Mouse (Mus musculus) lung, embryonic 15.5 days (tissue): ENCODE results near the gene Spata19. TPM values are rescaled to one million over a fixed set of nuclear protein-coding genes. Genes with fewer than 3 reads are reported as not detected.

Source experiments
- ATAC-seq: fragments of 200-750 bp; cut with Nextera tagmentation; 2 replicates; pipeline ENCODE4 v1.8.0; 2017; ENCODE audit warnings: moderate number of reproducible peaks, borderline replicate concordance; ENCODE audit not compliant: low FRiP score, low TSS enrichment; ENCODE audit errors: extremely low read depth
- H3K27ac ChIP-seq: fragments of 300-500 bp; sonication (generic); 2 replicates; pipeline ENCODE4 v1.5.1; 2015; ENCODE audit warnings: moderate library complexity, mild to moderate bottlenecking, inconsistent platforms
- H3K27me3 ChIP-seq: fragments of 300-500 bp; sonication (generic); 2 replicates; pipeline ENCODE4 v1.6.1; 2015; ENCODE audit warnings: inconsistent platforms
- H3K36me3 ChIP-seq: fragments of 300-500 bp; sonication (generic); 2 replicates; pipeline ENCODE4 v1.6.1; 2015; ENCODE audit warnings: inconsistent platforms
- H3K4me1 ChIP-seq: fragments of 300-500 bp; sonication (generic); 2 replicates; pipeline ENCODE4 v1.6.1; 2015; ENCODE audit warnings: inconsistent platforms
- H3K4me2 ChIP-seq: fragments of 300-500 bp; sonication (generic); 2 replicates; pipeline ENCODE4 v1.6.1; 2015; ENCODE audit warnings: inconsistent platforms, mild to moderate bottlenecking, moderate library complexity
- H3K4me3 ChIP-seq: fragments of 300-500 bp; sonication (generic); 2 replicates; pipeline ENCODE4 v1.5.1; 2015; ENCODE audit warnings: mild to moderate bottlenecking, inconsistent platforms
- H3K9ac ChIP-seq: fragments of 300-500 bp; sonication (generic); 2 replicates; pipeline ENCODE4 v1.6.1; 2015; ENCODE audit warnings: inconsistent platforms
- H3K9me3 ChIP-seq: fragments of 300-500 bp; sonication (generic); 2 replicates; pipeline ENCODE4 v1.6.1; 2016; ENCODE audit warnings: inconsistent platforms
- WGBS: fragments of 180-500 bp; shearing (Covaris S2); methylation state at CpG from one replicate; pipeline ENCODE4 v1.1.7; 2015; 5-methylcytosine and 5-hydroxymethylcytosine counted together
- polyA plus RNA-seq: library from polyadenylated mRNA; unstranded; fragments of >200 nt; fragmentation: Nextera tagmentation; extraction: Ambion mirVana; gene quantifications from 2 replicates; pipeline ENCODE4 v1.2.1, GENCODE M21; 2015

Spata19 gene
- polyA plus RNA-seq, result not detected in 2 replicates

- 60% methylated on average over 3 of the region's 3 CpGs for WGBS
- no peak within 1 kb of the TSS for H3K9ac ChIP-seq
- H3K4me1 ChIP-seq, result no peaks in the 10 kb centered on the region
- H3K4me2 ChIP-seq, result no peak within 1 kb of the TSS
- no peaks in the 10 kb centered on the region for H3K9me3 ChIP-seq
- no peak for ATAC-seq
- H3K4me3 ChIP-seq, result no peak within 1 kb of the TSS
- H3K27ac ChIP-seq, result no peak within 1 kb of the TSS
- H3K27me3 ChIP-seq, result no peaks in the 10 kb centered on the region
- H3K36me3 ChIP-seq, result no peaks in the 10 kb centered on the region
These were observed at the start of gene Spata19 for GRCm38 (mm10) chr9:27396500-27396899. Gene Spata19, plus strand, starts transcription at chr9:27396800.

GRCm38 (mm10) chr9:27353082-27353481 is 43.5 kb upstream of the Spata19 start:
- Histone ChIP-seq H3K36me3 (no peaks in the 10 kb centered on the region), H3K4me2 (no peak overlapping the region), H3K27ac (no peak overlapping the region), H3K4me1 (no peaks in the 10 kb centered on the region), H3K9ac (no peak overlapping the region), H3K4me3 (no peak overlapping the region), H3K9me3 (no peaks in the 10 kb centered on the region), H3K27me3 (no peaks in the 10 kb centered on the region)
- ATAC-seq, result no peak
- WGBS, result 73% methylated on average over 7 of the region's 7 CpGs

GRCm38 (mm10) chr9:27357893-27358292 is 38.7 kb upstream of the Spata19 start:
- 79% methylated on average over 6 of the region's 6 CpGs for whole genome bisulfite sequencing
- no peaks in the 10 kb centered on the region for H3K4me1 ChIP-seq
- H3K36me3 ChIP-seq, result no peaks in the 10 kb centered on the region
- no peak for ATAC-seq
- H3K4me2 ChIP-seq, result no peak overlapping the region
- H3K9me3 ChIP-seq, result no peaks in the 10 kb centered on the region
- H3K27me3 ChIP-seq, result no peaks in the 10 kb centered on the region
- no peak overlapping the region for H3K4me3 ChIP-seq
- no peak overlapping the region for H3K9ac ChIP-seq
- H3K27ac ChIP-seq, result no peak overlapping the region

- Histone ChIP-seq H3K9ac (no peak overlapping the region), H3K27ac (no peak overlapping the region), H3K4me3 (no peak overlapping the region), H3K4me2 (no peak overlapping the region), H3K4me1 (no peaks in the 10 kb centered on the region), H3K36me3 (no peaks in the 10 kb centered on the region), H3K9me3 (no peaks in the 10 kb centered on the region), H3K27me3 (no peaks in the 10 kb centered on the region)
- WGBS, result 47% methylated on average over 2 of the region's 2 CpGs
- no peak for ATAC-seq
These were observed 29.4 kb upstream of the Spata19 start for GRCm38 (mm10) chr9:27367231-27367630.

GRCm38 (mm10) chr9:27369108-27369507 is 27.5 kb upstream of the Spata19 start:
- ATAC-seq, result no peak
- no peaks in the 10 kb centered on the region for H3K36me3 ChIP-seq
- H3K4me2 ChIP-seq, result no peak overlapping the region
- no peak overlapping the region for H3K4me3 ChIP-seq
- no peaks in the 10 kb centered on the region for H3K4me1 ChIP-seq
- no peaks in the 10 kb centered on the region for H3K27me3 ChIP-seq
- WGBS, result 56% methylated on average over 2 of the region's 2 CpGs
- no peak overlapping the region for H3K27ac ChIP-seq
- H3K9me3 ChIP-seq, result no peaks in the 10 kb centered on the region
- H3K9ac ChIP-seq, result no peak overlapping the region

GRCm38 (mm10) chr9:27375746-27376145 is 20.9 kb upstream of the Spata19 start:
- H3K9me3 ChIP-seq, result no peaks in the 10 kb centered on the region
- H3K4me2 ChIP-seq, result no peak overlapping the region
- no peaks in the 10 kb centered on the region for H3K36me3 ChIP-seq
- no peak overlapping the region for H3K9ac ChIP-seq
- no peaks in the 10 kb centered on the region for H3K4me1 ChIP-seq
- H3K27me3 ChIP-seq, result no peaks in the 10 kb centered on the region
- H3K4me3 ChIP-seq, result no peak overlapping the region
- no peak for ATAC-seq
- WGBS, result 40% methylated on average over 1 of the region's 1 CpGs
- H3K27ac ChIP-seq, result no peak overlapping the region

GRCm38 (mm10) chr9:27386951-27387350 is 9.6 kb upstream of the Spata19 start:
- Histone ChIP-seq H3K4me1 (no peaks in the 10 kb centered on the region), H3K9me3 (no peaks in the 10 kb centered on the region), H3K4me2 (no peak overlapping the region), H3K4me3 (no peak overlapping the region), H3K9ac (no peak overlapping the region), H3K36me3 (no peaks in the 10 kb centered on the region), H3K27ac (no peak overlapping the region), H3K27me3 (no peaks in the 10 kb centered on the region)
- ATAC-seq, result no peak
- WGBS, result 74% methylated on average over 3 of the region's 3 CpGs

- H3K27me3 ChIP-seq, result no peaks in the 10 kb centered on the region
- no peak overlapping the region for H3K27ac ChIP-seq
- ATAC-seq, result no peak
- no peaks in the 10 kb centered on the region for H3K9me3 ChIP-seq
- no peaks in the 10 kb centered on the region for H3K36me3 ChIP-seq
- WGBS, result 82% methylated on average over 4 of the region's 4 CpGs
- H3K4me2 ChIP-seq, result no peak overlapping the region
- H3K4me3 ChIP-seq, result no peak overlapping the region
- no peaks in the 10 kb centered on the region for H3K4me1 ChIP-seq
- H3K9ac ChIP-seq, result no peak overlapping the region
These were observed 4.6 kb downstream of the Spata19 start for GRCm38 (mm10) chr9:27401169-27401568.

- Histone ChIP-seq H3K9me3 (no peaks in the 10 kb centered on the region), H3K4me2 (no peak overlapping the region), H3K4me1 (no peaks in the 10 kb centered on the region), H3K36me3 (no peaks in the 10 kb centered on the region), H3K27ac (no peak overlapping the region), H3K27me3 (no peaks in the 10 kb centered on the region), H3K9ac (no peak overlapping the region), H3K4me3 (no peak overlapping the region)
- ATAC-seq, result no peak
These were observed 13.1 kb downstream of the Spata19 start for GRCm38 (mm10) chr9:27409733-27410132.

- H3K27me3 ChIP-seq, result no peaks in the 10 kb centered on the region
- no peak overlapping the region for H3K4me3 ChIP-seq
- 2% methylated on average over 11 of the region's 11 CpGs for WGBS
- no peaks in the 10 kb centered on the region for H3K36me3 ChIP-seq
- H3K4me1 ChIP-seq, result no peaks in the 10 kb centered on the region
- no peak overlapping the region for H3K9ac ChIP-seq
- no peak; the same call in 1 of the 2 replicates for ATAC-seq
- no peak overlapping the region for H3K27ac ChIP-seq
- peak overlapping the region; percentile 44 for H3K4me2 ChIP-seq
- H3K9me3 ChIP-seq, result no peaks in the 10 kb centered on the region
These were observed 17.5 kb downstream of the Spata19 start for GRCm38 (mm10) chr9:27414058-27414460.

- Histone ChIP-seq H3K9me3 (no peaks in the 10 kb centered on the region), H3K27ac (no peak overlapping the region), H3K4me3 (no peak overlapping the region), H3K4me2 (no peak overlapping the region), H3K4me1 (no peaks in the 10 kb centered on the region), H3K36me3 (no peaks in the 10 kb centered on the region), H3K27me3 (no peaks in the 10 kb centered on the region), H3K9ac (no peak overlapping the region)
- WGBS, result 42% methylated on average over 4 of the region's 4 CpGs
- ATAC-seq, result no peak
These were observed 27.9 kb downstream of the Spata19 start for GRCm38 (mm10) chr9:27424511-27424910.

- no peaks in the 10 kb centered on the region for H3K4me1 ChIP-seq
- no peaks in the 10 kb centered on the region for H3K27me3 ChIP-seq
- no peak for ATAC-seq
- no peak overlapping the region for H3K4me2 ChIP-seq
- no peaks in the 10 kb centered on the region for H3K36me3 ChIP-seq
- H3K27ac ChIP-seq, result no peak overlapping the region
- no peaks in the 10 kb centered on the region for H3K9me3 ChIP-seq
- no peak overlapping the region for H3K4me3 ChIP-seq
- no peak overlapping the region for H3K9ac ChIP-seq
- WGBS, result 63% methylated on average over 4 of the region's 4 CpGs
These were observed 32.0 kb downstream of the Spata19 start for GRCm38 (mm10) chr9:27428552-27428951.

- Histone ChIP-seq H3K9ac (no peak overlapping the region), H3K36me3 (no peaks in the 10 kb centered on the region), H3K4me2 (no peak overlapping the region), H3K4me3 (no peak overlapping the region), H3K9me3 (no peaks in the 10 kb centered on the region), H3K4me1 (no peaks in the 10 kb centered on the region), H3K27ac (no peak overlapping the region), H3K27me3 (no peaks in the 10 kb centered on the region)
- 78% methylated on average over 7 of the region's 7 CpGs for WGBS
- ATAC-seq, result no peak
These were observed 36.7 kb downstream of the Spata19 start for GRCm38 (mm10) chr9:27433301-27433700.
